Mouse (Mus musculus): ENCODE data around the gene Tedc1. TPM values are rescaled to one million over a fixed set of nuclear protein-coding genes. Genes with fewer than 3 reads are reported as not detected.

The Tedc1 gene
- 1 to 10 TPM; 1.7 to 2.2 TPM for total RNA-seq (2021)
- long read RNA-seq, experiment 1, partial matches to known transcripts = 0 of 4 reads
- long read RNA-seq, experiment 1, other reads (novel, unspliced or antisense) = 1 of 4 reads
- long read RNA-seq, experiment 2, partial matches to known transcripts = 0 of 2 reads
- long read RNA-seq, experiment 2, other reads (novel, unspliced or antisense) = 2 of 2 reads

- TF ChIP-seq CTCF (IDR thresholded peaks at IDR 0.05) = no peak; the same call in none of the 2 replicates
- peak within 1 kb of the TSS; percentile 78 for H3K27ac ChIP-seq
- peak within 1 kb of the TSS; percentile 69 for H3K4me3 ChIP-seq
- DNase-seq (ENCODE audit: extremely low spot score in 1 of 2, low spot score in 2 of 2) = peak; percentile 99 to 100
- intact Hi-C loops (cut with DNase I) = loop anchor here (5.0 kb wide), 1 partner anchor 144 kb away; the partner anchor contains the start of gene Pacs2
Observed at GRCm38 (mm10) chr12:113155887-113156539, at the start of gene Tedc1. Tedc1 (plus strand) TSS chr12:113156421.

GRCm38 (mm10) chr12:113107431-113108124 is 48.6 kb upstream of the Tedc1 start:
- Histone ChIP-seq H3K4me3 (no peak overlapping the region), H3K27ac (no peak overlapping the region)
- no peak for TF ChIP-seq CTCF (IDR thresholded peaks at IDR 0.05)
- DNase-seq (ENCODE audit: extremely low spot score in 1 of 2, low spot score in 2 of 2) = no peak
- intact Hi-C loops (cut with DNase I) = no loop called here

GRCm38 (mm10) chr12:113108528-113109283 is 47.5 kb upstream of the Tedc1 start:
- Histone ChIP-seq H3K27ac (no peak overlapping the region), H3K4me3 (no peak overlapping the region)
- intact Hi-C loops (cut with DNase I) = no loop called here
- TF ChIP-seq CTCF (IDR thresholded peaks at IDR 0.05) = no peak
- no peak for DNase-seq (ENCODE audit: extremely low spot score in 1 of 2, low spot score in 2 of 2)

- no peak for DNase-seq (ENCODE audit: extremely low spot score in 1 of 2, low spot score in 2 of 2)
- intact Hi-C loops (cut with DNase I) = no loop called here
- Histone ChIP-seq H3K4me3 (no peak overlapping the region), H3K27ac (no peak overlapping the region; the same call in 1 of the 2 replicates)
- no peak for TF ChIP-seq CTCF (IDR thresholded peaks at IDR 0.05)
Observed at GRCm38 (mm10) chr12:113109801-113110200, 46.4 kb upstream of the Tedc1 start.

GRCm38 (mm10) chr12:113114141-113114540 is 42.1 kb upstream of the Tedc1 start:
- DNase-seq (ENCODE audit: extremely low spot score in 1 of 2, low spot score in 2 of 2) = no peak
- intact Hi-C loops (cut with DNase I) = no loop called here
- TF ChIP-seq CTCF (IDR thresholded peaks at IDR 0.05) = no peak
- Histone ChIP-seq H3K4me3 (no peak overlapping the region), H3K27ac (no peak overlapping the region)

- Histone ChIP-seq H3K27ac (no peak overlapping the region), H3K4me3 (no peak overlapping the region)
- DNase-seq (ENCODE audit: extremely low spot score in 1 of 2, low spot score in 2 of 2) = no peak
- no peak for TF ChIP-seq CTCF (IDR thresholded peaks at IDR 0.05)
- intact Hi-C loops (cut with DNase I) = no loop called here
Observed at GRCm38 (mm10) chr12:113114856-113115538, 41.2 kb upstream of the Tedc1 start.

- intact Hi-C loops (cut with DNase I) = no loop called here
Observed at GRCm38 (mm10) chr12:113119516-113120410, 36.5 kb upstream of the Tedc1 start.

GRCm38 (mm10) chr12:113124726-113125125 is 31.5 kb upstream of the Tedc1 start:
- intact Hi-C loops (cut with DNase I) = no loop called here
- Histone ChIP-seq H3K27ac (no peak overlapping the region), H3K4me3 (no peak overlapping the region)
- TF ChIP-seq CTCF (IDR thresholded peaks at IDR 0.05) = no peak
- no peak for DNase-seq (ENCODE audit: extremely low spot score in 1 of 2, low spot score in 2 of 2)

More at GRCm38 (mm10) chr12:113119516-113120410, 36.5 kb upstream of the Tedc1 start:
- no peak overlapping the region for H3K4me3 ChIP-seq
- no peak overlapping the region for H3K27ac ChIP-seq
- peak; percentile 99 for TF ChIP-seq CTCF (IDR thresholded peaks at IDR 0.05)
- DNase-seq (ENCODE audit: extremely low spot score in 1 of 2, low spot score in 2 of 2) = peak; percentile 82 to 85

- Histone ChIP-seq H3K4me3 (no peak overlapping the region), H3K27ac (no peak overlapping the region)
- no peak for DNase-seq (ENCODE audit: extremely low spot score in 1 of 2, low spot score in 2 of 2)
- no peak for TF ChIP-seq CTCF (IDR thresholded peaks at IDR 0.05)
- intact Hi-C loops (cut with DNase I) = no loop called here
Observed at GRCm38 (mm10) chr12:113130732-113131131, 25.5 kb upstream of the Tedc1 start.

GRCm38 (mm10) chr12:113131601-113132000 is 24.6 kb upstream of the Tedc1 start:
- no peak for TF ChIP-seq CTCF (IDR thresholded peaks at IDR 0.05)
- intact Hi-C loops (cut with DNase I) = no loop called here
- no peak for DNase-seq (ENCODE audit: extremely low spot score in 1 of 2, low spot score in 2 of 2)

More at GRCm38 (mm10) chr12:113131601-113132000, 24.6 kb upstream of the Tedc1 start:
- Histone ChIP-seq H3K4me3 (no peak overlapping the region), H3K27ac (no peak overlapping the region)
